Mouse (Mus musculus) lung, adult 2 months (tissue): ENCODE measurements around the gene Il18bp.

ENCODE experiments used
- CTCF ChIP-seq: fragments of 200-500 bp; IDR thresholded peaks from 2 replicates; pipeline ENCODE4 v1.5.1; 2011; ENCODE audit warnings: mild to moderate bottlenecking, low read length, control low read depth; ENCODE audit not compliant: insufficient read depth
- POLR2A ChIP-seq: fragments of 200-500 bp; IDR thresholded peaks from 2 replicates; pipeline ENCODE4 v1.6.1; 2011; ENCODE audit warnings: low read depth, mild to moderate bottlenecking, control low read depth, low read length, borderline replicate concordance; ENCODE audit errors: extremely low read depth

DNA sequence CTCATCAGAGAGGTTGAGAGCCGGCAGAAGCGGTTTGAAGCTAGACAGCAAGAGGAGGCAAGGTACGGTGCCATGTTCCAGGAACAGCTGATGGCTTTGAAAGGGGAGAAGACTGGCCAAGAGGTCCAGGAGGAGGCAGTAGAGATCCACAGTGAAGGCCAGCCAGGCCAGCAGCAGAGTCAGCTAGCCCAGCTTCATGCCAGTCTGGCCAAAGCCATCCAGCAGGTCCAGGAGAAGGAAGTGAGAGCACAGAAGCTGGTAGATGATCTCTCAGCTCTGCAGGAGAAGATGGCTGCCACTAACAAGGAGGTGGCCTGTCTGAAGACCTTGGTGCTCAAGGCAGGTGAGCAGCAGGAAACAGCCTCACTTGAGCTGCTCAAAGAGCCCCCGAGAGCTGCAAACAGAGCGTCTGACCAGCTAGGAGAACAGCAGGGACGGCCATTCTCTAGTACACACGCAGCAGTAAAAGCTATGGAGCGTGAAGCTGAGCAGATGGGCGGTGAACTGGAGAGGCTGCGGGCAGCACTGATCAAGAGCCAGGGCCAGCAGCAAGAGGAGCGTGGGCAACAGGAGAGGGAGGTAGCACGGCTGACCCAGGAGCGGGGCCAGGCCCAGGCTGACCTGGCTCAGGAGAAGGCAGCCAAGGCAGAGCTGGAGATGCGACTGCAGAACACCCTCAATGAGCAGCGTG is 18.9 kb downstream of the Il18bp start:
- no peak for TF ChIP-seq POLR2A
- no peak for TF ChIP-seq CTCF
